Mouse (Mus musculus): ENCODE results near the gene Gm45844.
A peak's percentile ranks its signal among the peaks of the same experiment; 100 is the strongest.
"Not testable (repeated sequence)": the region's sequence is repeated elsewhere in the genome, so short reads cannot be mapped to it uniquely, and the experiment has no call there.

Gene Gm45844

GRCm38 (mm10) chr7:7277966-7278567, at the start of gene Gm45844:
Gm45844 (minus strand) TSS chr7:7278289.
- peak; percentile 100 for ATAC-seq (ENCODE audit: insufficient number of reproducible peaks, low FRiP score, low TSS enrichment)

GRCm38 (mm10) chr7:7295595-7295994, 17.5 kb upstream of the Gm45844 start:
- no peak for ATAC-seq (ENCODE audit: insufficient number of reproducible peaks, low FRiP score, low TSS enrichment)

GRCm38 (mm10) chr7:7281383-7281782, 3.3 kb upstream of the Gm45844 start:
- no peak for ATAC-seq (ENCODE audit: insufficient number of reproducible peaks, low FRiP score, low TSS enrichment)

GRCm38 (mm10) chr7:7277556-7277955, 533 bp downstream of the Gm45844 start:
- ATAC-seq (ENCODE audit: insufficient number of reproducible peaks, low FRiP score, low TSS enrichment), result not testable (repeated sequence)

GRCm38 (mm10) chr7:7247228-7247627, 30.9 kb downstream of the Gm45844 start, which contains the start of gene Vmn2r29:
Vmn2r29 (minus strand) TSS chr7:7247328.
- ATAC-seq (ENCODE audit: insufficient number of reproducible peaks, low FRiP score, low TSS enrichment), result not testable (repeated sequence)

- ATAC-seq (ENCODE audit: insufficient number of reproducible peaks, low FRiP score, low TSS enrichment), result not testable (repeated sequence)
These were observed 68.6 kb downstream of the Gm45844 start, which contains the start of gene Zfp772 for GRCm38 (mm10) chr7:7209313-7210151. Zfp772 (minus strand) TSS chr7:7209998.

GRCm38 (mm10) chr7:7188191-7188942, 89.7 kb downstream of the Gm45844 start:
- ATAC-seq (ENCODE audit: insufficient number of reproducible peaks, low FRiP score, low TSS enrichment), result peak; percentile 97

- no peak for ATAC-seq (ENCODE audit: insufficient number of reproducible peaks, low FRiP score, low TSS enrichment)
These were observed 90.5 kb downstream of the Gm45844 start for GRCm38 (mm10) chr7:7187417-7188190.

- no peak for ATAC-seq (ENCODE audit: insufficient number of reproducible peaks, low FRiP score, low TSS enrichment)
These were observed 92.2 kb downstream of the Gm45844 start for GRCm38 (mm10) chr7:7185897-7186296.

GRCm38 (mm10) chr7:7171227-7172147, 106.6 kb downstream of the Gm45844 start, which contains the start of gene Zfp418:
Zfp418 (plus strand) TSS chr7:7171330.
- ATAC-seq (ENCODE audit: insufficient number of reproducible peaks, low FRiP score, low TSS enrichment), result peak; percentile 100
